30 mouse cellular contexts compared by ENCODE assay signal in genomic region chr6:35376526-35376925, GRCm38 (mm10). TPM values are rescaled to one million over a fixed set of nuclear protein-coding genes. Genes with fewer than 3 reads are reported as not detected.
DNase-seq lines count a peak whose midpoint lies in the region; ATAC-seq and TF ChIP-seq lines count a peak whose summit lies in the region.
"Had no signal": no experiment of that assay in that cellular context is flagged by ENCODE, and none has a peak within 500 bp of the region (broad histone marks: within the 10 kb centered on the region; RNA-seq: fewer than 3 reads in every experiment).

No protein-coding gene starts in this region.

- no peak overlapping the region for H3K4me2 ChIP-seq in forebrain, embryonic 11.5 days (ENCODE audit: low read depth, low read length, severe bottlenecking)
- no peak overlapping the region for H3K4me2 ChIP-seq in forebrain, embryonic 12.5 days
- H3K4me2 ChIP-seq: embryonic facial prominence, embryonic 13.5 days; embryonic facial prominence, embryonic 15.5 days had no signal

- no peaks in the 10 kb centered on the region for H3K27me3 ChIP-seq in forebrain, embryonic 11.5 days (ENCODE audit: control insufficient read depth, insufficient read depth, low read length)
- 0 out of 2 replicates have a peak, but pooled peaks cover 2% of the 10 kb centered on the region for H3K27me3 ChIP-seq in forebrain, embryonic 12.5 days
- peaks cover 1% of the 10 kb centered on the region; the same call in 1 of the 2 replicates for H3K27me3 ChIP-seq in E14TG2a.4 (ENCODE audit: insufficient read depth, low read length)
- no peaks in the 10 kb centered on the region for H3K27me3 ChIP-seq in limb, embryonic 10.5 days (ENCODE audit: low read depth, poor library complexity, severe bottlenecking)
- H3K27me3 ChIP-seq: CH12.LX; embryonic facial prominence, embryonic 13.5 days; embryonic facial prominence, embryonic 15.5 days; Patski had no signal

- no peak for ATAC-seq in forebrain, embryonic 11.5 days (replicated peaks; ENCODE audit: low FRiP score)
- no peak for ATAC-seq in forebrain, embryonic 12.5 days (ENCODE audit: low FRiP score)
- ATAC-seq in activated CD4-positive, CD25-positive, alpha-beta regulatory T cell, adult 4 months = no peak
- ATAC-seq: CD4-positive, CD25-positive, alpha-beta regulatory T cell, adult 4 months; forebrain, embryonic 14.5 days; forebrain, embryonic 16.5 days; Patski had no signal

- no peak overlapping the region for H3K4me3 ChIP-seq in forebrain, embryonic 11.5 days (ENCODE audit: low read depth, low read length)
- H3K4me3 ChIP-seq in forebrain, embryonic 12.5 days (replicated peaks) = no peak overlapping the region
- peak overlapping the region; percentile 32; the same call in 1 of the 2 replicates for H3K4me3 ChIP-seq in E14TG2a.4 (replicated peaks; ENCODE audit: low read length)
- no peak overlapping the region for H3K4me3 ChIP-seq in limb, embryonic 10.5 days
- H3K4me3 ChIP-seq: embryonic facial prominence, embryonic 13.5 days; embryonic facial prominence, embryonic 15.5 days; erythroblast, embryonic 14.5 days; forebrain, embryonic 10.5 days had no signal

- WGBS in forebrain, embryonic 11.5 days = 83% methylated on average over 9 of the region's 9 CpGs
- 83% methylated on average over 9 of the region's 9 CpGs for WGBS in forebrain, embryonic 12.5 days
- 81% methylated on average over 9 of the region's 9 CpGs for WGBS in limb, embryonic 10.5 days

- no peak overlapping the region for H3K27ac ChIP-seq in forebrain, embryonic 11.5 days (ENCODE audit: low read depth, low read length)
- H3K27ac ChIP-seq in forebrain, embryonic 12.5 days = no peak overlapping the region
- 0 out of 2 replicates have a peak overlapping the region, but pooled peaks have one; percentile 26 for H3K27ac ChIP-seq in limb, embryonic 10.5 days
- H3K27ac ChIP-seq: embryonic facial prominence, embryonic 13.5 days; embryonic facial prominence, embryonic 15.5 days; forebrain, embryonic 10.5 days had no signal

- peak; percentile 38 for DNase-seq in forebrain, embryonic 11.5 days (ENCODE audit: low spot score)
- DNase-seq in R1 (ENCODE audit: low read depth, low spot score) = peak; percentile 69
- no peak for DNase-seq in limb, embryonic 10.5 days (ENCODE audit: low spot score)
- DNase-seq in gastrocnemius, adult 8-10 months (ENCODE audit: low spot score in 2 of 2) = no peak
- DNase-seq: adrenal gland, adult 2 months; adrenal gland, postnatal 10 days; adrenal gland, postnatal 25 days; B cell, adult 2 months; cerebellum, adult 11 months; cerebellum, adult 18-20 months; cerebellum, adult 8-10 months; cerebellum, adult 9-11 months; cerebellum, postnatal 14 days; cerebellum, postnatal 36 days; embryo, embryonic 11 days had no signal

- H3K9ac ChIP-seq in forebrain, embryonic 11.5 days (ENCODE audit: low read length) = no peak overlapping the region
- H3K9ac ChIP-seq in forebrain, embryonic 12.5 days = no peak overlapping the region
- H3K9ac ChIP-seq: embryonic facial prominence, embryonic 13.5 days; embryonic facial prominence, embryonic 15.5 days had no signal

- H3K4me1 ChIP-seq in forebrain, embryonic 11.5 days (replicated peaks; ENCODE audit: control insufficient read depth, insufficient read depth, low read length) = no peaks in the 10 kb centered on the region
- peaks cover 3% of the 10 kb centered on the region; the same call in 1 of the 2 replicates for H3K4me1 ChIP-seq in forebrain, embryonic 12.5 days
- H3K4me1 ChIP-seq in E14TG2a.4 (replicated peaks; ENCODE audit: low read depth, low read length) = peaks cover 20% of the 10 kb centered on the region
- peaks cover 10% of the 10 kb centered on the region for H3K4me1 ChIP-seq in limb, embryonic 10.5 days

- H3K36me3 ChIP-seq in forebrain, embryonic 11.5 days (ENCODE audit: control insufficient read depth, insufficient read depth, low read length) = no peaks in the 10 kb centered on the region
- H3K36me3 ChIP-seq in forebrain, embryonic 12.5 days (replicated peaks) = no peaks in the 10 kb centered on the region
- no peaks in the 10 kb centered on the region for H3K36me3 ChIP-seq in E14TG2a.4 (ENCODE audit: insufficient read depth, low read length)
- no peaks in the 10 kb centered on the region for H3K36me3 ChIP-seq in limb, embryonic 10.5 days
- H3K36me3 ChIP-seq: embryonic facial prominence, embryonic 13.5 days; embryonic facial prominence, embryonic 15.5 days; forebrain, embryonic 10.5 days; G1E had no signal

- H3K9me3 ChIP-seq in forebrain, embryonic 11.5 days (ENCODE audit: control insufficient read depth, low read length) = no peaks in the 10 kb centered on the region
- H3K9me3 ChIP-seq in forebrain, embryonic 12.5 days = no peaks in the 10 kb centered on the region
- H3K9me3 ChIP-seq in E14TG2a.4 (ENCODE audit: low read length) = no peaks in the 10 kb centered on the region
- no peaks in the 10 kb centered on the region for H3K9me3 ChIP-seq in limb, embryonic 10.5 days (replicated peaks)
- H3K9me3 ChIP-seq: embryonic facial prominence, embryonic 13.5 days; embryonic facial prominence, embryonic 15.5 days; forebrain, embryonic 10.5 days; G1E had no signal

- no peak for TF ChIP-seq CTCF in E14TG2a.4 (conservative IDR thresholded peaks at IDR 0.05; ENCODE audit: low read length)

RNA-seq across cellular contexts. Expression of gene Fam180a, which starts 50.6 kb away (rescaled TPM):
- polyA plus RNA-seq in forebrain, embryonic 11.5 days (2014; fragmentation: Nextera tagmentation; extraction: Ambion mirVana) = not detected in 2 replicates
- polyA plus RNA-seq in forebrain, embryonic 12.5 days (2016; fragmentation: Nextera tagmentation; extraction: Ambion mirVana) = not detected in 2 replicates
- not detected in 2 replicates for polyA plus RNA-seq in limb, embryonic 10.5 days (2016; fragmentation: Nextera tagmentation; extraction: Ambion mirVana)
- 1 to 10 TPM in 1 of 4 experiments, under 1 TPM in 2, not detected in 1; 0.58 to 1.5 (median 0.94) TPM for total RNA-seq in gastrocnemius, adult 8-10 months (2022)
- not detected for polyA plus RNA-seq in activated CD4-positive, CD25-positive, alpha-beta regulatory T cell, adult 4 months (2017; shearing (Covaris generic))
- total RNA-seq: CH12.LX; common myeloid progenitor, adult 5-6 weeks; G1E had no signal
- polyA plus RNA-seq: CD4-positive, CD25-positive, alpha-beta regulatory T cell, adult 4 months; embryonic facial prominence, embryonic 11.5 days; erythroblast, embryonic 14.5 days; forebrain, embryonic 10.5 days; G1E; Patski had no signal

Comparison
In these comparisons a context has a peak if more than half of its experiments do, and no peak if none do; other contexts are left out.
1. DNase-seq: peak in forebrain, embryonic 11.5 days (single experiment) and R1 (single experiment); none in limb, embryonic 10.5 days (single experiment) and gastrocnemius, adult 8-10 months (0 of 2).